Mouse (Mus musculus) liver, embryonic 12.5 days (tissue): ENCODE results near the gene Fstl4. TPM values are rescaled to one million over a fixed set of nuclear protein-coding genes. Genes with fewer than 3 reads are reported as not detected.
A peak's percentile ranks its signal among the peaks of the same experiment; 100 is the strongest.

Experiments
- ATAC-seq: fragments of 200-750 bp; cut with Nextera tagmentation; 2 replicates; pipeline ENCODE4 v1.8.0; 2017; ENCODE audit warnings: moderate number of reproducible peaks, mild to moderate bottlenecking, moderate library complexity
- H3K27ac ChIP-seq: fragments of 300-500 bp; sonication (generic); 2 replicates; pipeline ENCODE4 v1.5.1; 2016; ENCODE audit warnings: mild to moderate bottlenecking
- H3K27me3 ChIP-seq: fragments of 300-500 bp; sonication (generic); replicated peaks from 2 replicates; pipeline ENCODE4 v1.6.1; 2016; ENCODE audit warnings: mild to moderate bottlenecking, moderate library complexity
- H3K36me3 ChIP-seq: fragments of 300-500 bp; sonication (generic); 2 replicates; pipeline ENCODE4 v1.6.1; 2016; ENCODE audit warnings: mild to moderate bottlenecking, moderate library complexity
- H3K4me1 ChIP-seq: fragments of 300-500 bp; sonication (generic); 2 replicates; pipeline ENCODE4 v1.6.1; 2016
- H3K4me2 ChIP-seq: fragments of 300-500 bp; sonication (generic); 2 replicates; pipeline ENCODE4 v1.6.1; 2016; ENCODE audit warnings: mild to moderate bottlenecking, moderate library complexity
- H3K4me3 ChIP-seq: fragments of 300-500 bp; sonication (generic); 2 replicates; pipeline ENCODE4 v1.5.1; 2016; ENCODE audit warnings: mild to moderate bottlenecking, moderate library complexity
- H3K9ac ChIP-seq: fragments of 300-500 bp; sonication (generic); 2 replicates; pipeline ENCODE4 v1.6.1; 2016; ENCODE audit warnings: mild to moderate bottlenecking, moderate library complexity
- H3K9me3 ChIP-seq: fragments of 300-500 bp; sonication (generic); replicated peaks from 2 replicates; pipeline ENCODE4 v1.6.1; 2016; ENCODE audit warnings: mild to moderate bottlenecking, moderate library complexity
- WGBS: fragments of 180-500 bp; shearing (Covaris S2); methylation state at CpG from one replicate; pipeline ENCODE4 v1.1.7; 2016; ENCODE audit not compliant: insufficient replicate concordance; 5-methylcytosine and 5-hydroxymethylcytosine counted together
- polyA plus RNA-seq: library from polyadenylated mRNA; unstranded; fragments of >200 nt; fragmentation: Nextera tagmentation; extraction: Ambion mirVana; gene quantifications from 2 replicates; pipeline ENCODE4 v1.2.1, GENCODE M21; 2016

The Fstl4 gene
- polyA plus RNA-seq, 1 experiment from 2014 or later, result 0.27 TPM

GRCm38 (mm10) chr11:52744593-52745450 is 19.6 kb upstream of the Fstl4 start:
- H3K4me2 ChIP-seq, result no peak overlapping the region
- no peaks in the 10 kb centered on the region for H3K9me3 ChIP-seq
- no peak overlapping the region for H3K4me3 ChIP-seq
- no peaks in the 10 kb centered on the region for H3K4me1 ChIP-seq
- H3K36me3 ChIP-seq, result no peaks in the 10 kb centered on the region
- no peak for ATAC-seq
- WGBS, result 32% methylated on average over 9 of the region's 9 CpGs
- no peaks in the 10 kb centered on the region; the same call in 1 of the 2 replicates for H3K27me3 ChIP-seq
- H3K27ac ChIP-seq, result no peak overlapping the region
- H3K9ac ChIP-seq, result no peak overlapping the region

- Histone ChIP-seq H3K36me3 (no peaks in the 10 kb centered on the region), H3K4me2 (no peak overlapping the region), H3K9me3 (no peaks in the 10 kb centered on the region), H3K27me3 (no peaks in the 10 kb centered on the region; the same call in 1 of the 2 replicates), H3K4me1 (no peaks in the 10 kb centered on the region), H3K9ac (no peak overlapping the region), H3K4me3 (no peak overlapping the region), H3K27ac (no peak overlapping the region)
- 65% methylated on average over 7 of the region's 7 CpGs for WGBS
- ATAC-seq, result no peak
These were observed 17.2 kb upstream of the Fstl4 start for GRCm38 (mm10) chr11:52747206-52747605.

- no peaks in the 10 kb centered on the region for H3K36me3 ChIP-seq
- no peaks in the 10 kb centered on the region for H3K9me3 ChIP-seq
- no peaks in the 10 kb centered on the region; the same call in 1 of the 2 replicates for H3K27me3 ChIP-seq
- no peak overlapping the region for H3K9ac ChIP-seq
- no peak for ATAC-seq
- no peaks in the 10 kb centered on the region for H3K4me1 ChIP-seq
- H3K27ac ChIP-seq, result no peak overlapping the region
- H3K4me2 ChIP-seq, result no peak overlapping the region
- H3K4me3 ChIP-seq, result no peak overlapping the region
- 44% methylated on average over 6 of the region's 6 CpGs for WGBS
These were observed 16.5 kb upstream of the Fstl4 start for GRCm38 (mm10) chr11:52747766-52748456.

GRCm38 (mm10) chr11:52749988-52750387 is 14.4 kb upstream of the Fstl4 start:
- Histone ChIP-seq H3K4me1 (no peaks in the 10 kb centered on the region), H3K27ac (no peak overlapping the region), H3K27me3 (no peaks in the 10 kb centered on the region; the same call in 1 of the 2 replicates), H3K9me3 (no peaks in the 10 kb centered on the region), H3K4me3 (no peak overlapping the region), H3K4me2 (no peak overlapping the region), H3K36me3 (no peaks in the 10 kb centered on the region), H3K9ac (no peak overlapping the region)
- 42% methylated on average over 6 of the region's 6 CpGs for WGBS
- ATAC-seq, result no peak

GRCm38 (mm10) chr11:52752524-52752923 is 11.9 kb upstream of the Fstl4 start:
- H3K9ac ChIP-seq, result no peak overlapping the region
- H3K4me2 ChIP-seq, result no peak overlapping the region
- no peaks in the 10 kb centered on the region for H3K9me3 ChIP-seq
- H3K27ac ChIP-seq, result no peak overlapping the region
- WGBS, result 77% methylated on average over 12 of the region's 12 CpGs
- H3K27me3 ChIP-seq, result no peaks in the 10 kb centered on the region; the same call in 1 of the 2 replicates
- no peaks in the 10 kb centered on the region for H3K36me3 ChIP-seq
- H3K4me3 ChIP-seq, result no peak overlapping the region
- no peak for ATAC-seq
- H3K4me1 ChIP-seq, result no peaks in the 10 kb centered on the region

GRCm38 (mm10) chr11:52753261-52753660 is 11.2 kb upstream of the Fstl4 start:
- Histone ChIP-seq H3K9me3 (no peaks in the 10 kb centered on the region), H3K4me3 (no peak overlapping the region), H3K27ac (no peak overlapping the region), H3K36me3 (no peaks in the 10 kb centered on the region), H3K27me3 (no peaks in the 10 kb centered on the region), H3K4me2 (no peak overlapping the region), H3K4me1 (no peaks in the 10 kb centered on the region), H3K9ac (no peak overlapping the region)
- WGBS, result 58% methylated on average over 4 of the region's 4 CpGs
- no peak for ATAC-seq

GRCm38 (mm10) chr11:52761800-52762199 is 2.6 kb upstream of the Fstl4 start:
- no peaks in the 10 kb centered on the region for H3K9me3 ChIP-seq
- H3K4me1 ChIP-seq, result no peaks in the 10 kb centered on the region; the same call in 1 of the 2 replicates
- H3K27ac ChIP-seq, result no peak overlapping the region
- H3K4me3 ChIP-seq, result no peak overlapping the region
- WGBS, result 50% methylated on average over 1 of the region's 1 CpGs
- H3K9ac ChIP-seq, result no peak overlapping the region
- ATAC-seq, result no peak
- H3K27me3 ChIP-seq, result peaks cover 57% of the 10 kb centered on the region
- no peak overlapping the region for H3K4me2 ChIP-seq
- no peaks in the 10 kb centered on the region for H3K36me3 ChIP-seq

GRCm38 (mm10) chr11:52764894-52765677 is 652 bp downstream of the Fstl4 start:
- no peak overlapping the region; the same call in 1 of the 2 replicates for H3K9ac ChIP-seq
- peak overlapping the region; percentile 42 for H3K4me3 ChIP-seq
- no peak overlapping the region for H3K27ac ChIP-seq
- ATAC-seq, result no peak
- H3K4me1 ChIP-seq, result no peaks in the 10 kb centered on the region; the same call in 1 of the 2 replicates
- peak overlapping the region; percentile 66 for H3K4me2 ChIP-seq
- 2% methylated on average over 53 of the region's 53 CpGs for WGBS
- no peaks in the 10 kb centered on the region for H3K9me3 ChIP-seq
- peaks cover 65% of the 10 kb centered on the region for H3K27me3 ChIP-seq
- no peaks in the 10 kb centered on the region for H3K36me3 ChIP-seq

- Histone ChIP-seq H3K9me3 (no peaks in the 10 kb centered on the region), H3K27ac (no peak overlapping the region), H3K9ac (no peak overlapping the region), H3K4me2 (peak overlapping the region; percentile 66; the same call in 1 of the 2 replicates), H3K36me3 (no peaks in the 10 kb centered on the region), H3K4me1 (no peaks in the 10 kb centered on the region; the same call in 1 of the 2 replicates), H3K27me3 (peaks cover 65% of the 10 kb centered on the region), H3K4me3 (no peak overlapping the region; the same call in 1 of the 2 replicates)
- 2% methylated on average over 21 of the region's 21 CpGs for whole genome bisulfite sequencing
- ATAC-seq, result no peak
These were observed 1.3 kb downstream of the Fstl4 start for GRCm38 (mm10) chr11:52765678-52766254.

- no peaks in the 10 kb centered on the region for H3K9me3 ChIP-seq
- WGBS, result 72% methylated on average over 3 of the region's 3 CpGs
These were observed 3.5 kb downstream of the Fstl4 start for GRCm38 (mm10) chr11:52767921-52768320.

GRCm38 (mm10) chr11:52773073-52773472 is 8.6 kb downstream of the Fstl4 start:
- no peaks in the 10 kb centered on the region for H3K9me3 ChIP-seq
- ATAC-seq, result no peak
- no peak overlapping the region for H3K9ac ChIP-seq
- no peaks in the 10 kb centered on the region for H3K36me3 ChIP-seq
- no peak overlapping the region for H3K27ac ChIP-seq
- 47% methylated on average over 3 of the region's 3 CpGs for WGBS
- no peak overlapping the region for H3K4me2 ChIP-seq
- no peaks in the 10 kb centered on the region for H3K4me1 ChIP-seq
- no peaks in the 10 kb centered on the region; the same call in 1 of the 2 replicates for H3K27me3 ChIP-seq
- no peak overlapping the region for H3K4me3 ChIP-seq

More at GRCm38 (mm10) chr11:52767921-52768320, 3.5 kb downstream of the Fstl4 start:
- Histone ChIP-seq H3K27ac (no peak overlapping the region), H3K9ac (no peak overlapping the region), H3K4me2 (no peak overlapping the region), H3K4me1 (no peaks in the 10 kb centered on the region; the same call in 1 of the 2 replicates), H3K36me3 (no peaks in the 10 kb centered on the region), H3K4me3 (no peak overlapping the region), H3K27me3 (peaks cover 47% of the 10 kb centered on the region)
- ATAC-seq, result no peak
